Mouse (Mus musculus) hematopoietic multipotent progenitor cell, adult 10-12 weeks (in vitro differentiated cells): ENCODE measurements around the gene Btbd35f18. TPM values are rescaled to one million over a fixed set of nuclear protein-coding genes. Genes with fewer than 3 reads are reported as not detected.

ENCODE experiments used
- polyA plus RNA-seq: library from polyadenylated mRNA; stranded (reverse); fragments of >175 nt; gene quantifications from 2 replicates; pipeline ENCODE4 v1.2.3, GENCODE M21; 2012; ENCODE audit warnings: low replicate concordance

Gene Btbd35f18
- not detected in 2 replicates for polyA plus RNA-seq

GRCm38 (mm10) chrX:3699933-3700332 is at the start of gene Btbd35f18:
TSS of gene Btbd35f18 (plus strand) at chrX:3700233.

Other genes with a start within 250 kb of the Btbd35f18 start
- gene Btbd35f10, start 52.7 kb downstream of the Btbd35f18 start, polyA plus RNA-seq, result not detected in 2 replicates